Mouse (Mus musculus) liver, embryonic 14.5 days (tissue): ENCODE measurements at regions not wholly inside any gene's neighbourhood (a gene's known extent, or its start where the extent isn't known, plus 50 kb on each side); places are given as distances from the start of the nearest gene placed in this dataset.
A peak's percentile ranks its signal among the peaks of the same experiment; 100 is the strongest.

ENCODE experiments used
- ATAC-seq: fragments of 200-750 bp; cut with Nextera tagmentation; 2 replicates; pipeline ENCODE4 v1.8.0; 2017; ENCODE audit warnings: moderate number of reproducible peaks, mild to moderate bottlenecking, moderate library complexity; ENCODE audit not compliant: insufficient read depth
- DNase-seq, 3 experiments: peaks; one replicate each; pipeline ENCODE4 v3.0.0-alpha.2; 2012 to 2013; ENCODE audit warnings: low read depth in 3 of 3, low spot score in 3 of 3
- H3K27ac ChIP-seq: fragments of 300-500 bp; sonication (generic); 2 replicates; pipeline ENCODE4 v1.5.1; 2014; ENCODE audit warnings: moderate library complexity, mild to moderate bottlenecking, control low read depth, inconsistent platforms
- H3K27me3 ChIP-seq: fragments of 300-500 bp; sonication (generic); 2 replicates; pipeline ENCODE4 v1.6.1; 2014; ENCODE audit warnings: mild to moderate bottlenecking, low read length, moderate library complexity; ENCODE audit not compliant: control insufficient read depth, insufficient read depth
- H3K36me3 ChIP-seq: fragments of 300-500 bp; sonication (generic); replicated peaks from 2 replicates; pipeline ENCODE4 v1.6.1; 2014; ENCODE audit warnings: low read depth; ENCODE audit not compliant: control insufficient read depth, insufficient read depth
- H3K4me1 ChIP-seq, 2 experiments: fragments of 200-500 bp in 1 of 2; fragments of 300-500 bp in 1 of 2; sonication (generic) in 1 of 2; replicated peaks; 2 replicates each; pipeline ENCODE4 v1.6.1; 2012 to 2014; ENCODE audit warnings: antibody characterized with exemption in 1 of 2, inconsistent platforms in 1 of 2, low read length in 1 of 2; ENCODE audit not compliant: control insufficient read depth in 2 of 2, insufficient read depth in 2 of 2
- H3K4me2 ChIP-seq: fragments of 300-500 bp; sonication (generic); 2 replicates; pipeline ENCODE4 v1.6.1; 2014; ENCODE audit warnings: low read depth, mild to moderate bottlenecking, control low read depth, moderate library complexity
- H3K4me3 ChIP-seq, 2 experiments: fragments of 200-500 bp in 1 of 2; fragments of 300-500 bp in 1 of 2; sonication (generic) in 1 of 2; 2 replicates each; pipeline ENCODE4 v1.5.1; 2012 to 2014; ENCODE audit warnings: low read depth in 2 of 2, low read length in 2 of 2, mild to moderate bottlenecking in 2 of 2, control low read depth in 1 of 2, inconsistent platforms in 1 of 2, moderate library complexity in 1 of 2; ENCODE audit not compliant: insufficient read depth in 1 of 2
- H3K9ac ChIP-seq: fragments of 300-500 bp; sonication (generic); replicated peaks from 2 replicates; pipeline ENCODE4 v1.6.1; 2014; ENCODE audit warnings: mild to moderate bottlenecking, control low read depth, moderate library complexity
- H3K9me3 ChIP-seq: fragments of 300-500 bp; sonication (generic); 2 replicates; pipeline ENCODE4 v1.6.1; 2016; ENCODE audit warnings: low read length, mixed read lengths; ENCODE audit not compliant: control insufficient read depth
- CTCF ChIP-seq: IDR thresholded peaks from 2 replicates; pipeline ENCODE4 v1.5.1; 2016; ENCODE audit warnings: antibody characterized with exemption, low read depth, control low read depth
- EP300 ChIP-seq: IDR thresholded peaks from 2 replicates; pipeline ENCODE4 v1.6.1; 2016; ENCODE audit warnings: antibody characterized with exemption, low read depth
- WGBS: fragments of 180-500 bp; shearing (Covaris S2); extraction: QIAGEN DNeasy Blood & Tissue Kit; methylation state at CpG from one replicate; pipeline ENCODE4 v1.1.7; 2014; ENCODE audit not compliant: insufficient replicate concordance; 5-methylcytosine and 5-hydroxymethylcytosine counted together

GRCm38 (mm10) chr13:101863602-101864001, 95.6 kb upstream of the Pik3r1 start:
- ATAC-seq = peak; percentile 88
- H3K4me3 ChIP-seq = no peak overlapping the region
- TF ChIP-seq CTCF (no peak), EP300 (peak; percentile 90)
- peak overlapping the region; percentile 1; the same call in 1 of the 2 replicates for H3K4me2 ChIP-seq
- H3K9ac ChIP-seq = no peak overlapping the region
- peak; percentile 39 to 57 (median 46) for DNase-seq
- H3K27me3 ChIP-seq = no peaks in the 10 kb centered on the region
- WGBS = 14% methylated on average over 2 of the region's 2 CpGs
- H3K9me3 ChIP-seq = no peaks in the 10 kb centered on the region
- H3K36me3 ChIP-seq = no peaks in the 10 kb centered on the region
- H3K27ac ChIP-seq = no peak overlapping the region
- peaks cover 12 to 25% of the 10 kb centered on the region in 2 experiments for H3K4me1 ChIP-seq

- no peak overlapping the region for H3K9ac ChIP-seq
- no peaks in the 10 kb centered on the region for H3K9me3 ChIP-seq
- no peaks in the 10 kb centered on the region for H3K36me3 ChIP-seq
- H3K4me2 ChIP-seq = no peak overlapping the region
- DNase-seq (no peak), ATAC-seq (no peak)
- H3K4me3 ChIP-seq = no peak overlapping the region
- TF ChIP-seq EP300 (no peak), CTCF (no peak)
- no peak overlapping the region for H3K27ac ChIP-seq
- no peaks in the 10 kb centered on the region for H3K27me3 ChIP-seq
- 28% methylated on average over 4 of the region's 4 CpGs for WGBS
- H3K4me1 ChIP-seq = peaks cover 12 to 25% of the 10 kb centered on the region in 2 experiments
Observed at GRCm38 (mm10) chr13:101866843-101867242, 98.8 kb upstream of the Pik3r1 start.

GRCm38 (mm10) chr13:101874761-101875160, 106.7 kb upstream of the Pik3r1 start:
- no peak for ATAC-seq
- H3K9ac ChIP-seq = no peak overlapping the region
- WGBS = 73% methylated on average over 4 of the region's 4 CpGs
- no peaks in the 10 kb centered on the region for H3K36me3 ChIP-seq
- no peak for TF ChIP-seq CTCF
- no peak overlapping the region for H3K4me2 ChIP-seq
- H3K9me3 ChIP-seq = no peaks in the 10 kb centered on the region
- DNase-seq = no peak
- no peak overlapping the region for H3K4me3 ChIP-seq
- no peak overlapping the region for H3K27ac ChIP-seq
- no peaks in the 10 kb centered on the region for H3K27me3 ChIP-seq
- H3K4me1 ChIP-seq = no peaks in the 10 kb centered on the region

GRCm38 (mm10) chr13:101876069-101876468, 108.1 kb upstream of the Pik3r1 start:
- no peaks in the 10 kb centered on the region for H3K36me3 ChIP-seq
- DNase-seq (no peak), ATAC-seq (no peak)
- WGBS = 47% methylated on average over 2 of the region's 2 CpGs
- H3K9me3 ChIP-seq = no peaks in the 10 kb centered on the region
- H3K4me1 ChIP-seq = no peaks in the 10 kb centered on the region
- no peak for TF ChIP-seq EP300
- no peak for TF ChIP-seq CTCF
- H3K9ac ChIP-seq = no peak overlapping the region
- no peak overlapping the region for H3K4me3 ChIP-seq
- no peak overlapping the region for H3K27ac ChIP-seq
- H3K27me3 ChIP-seq = no peaks in the 10 kb centered on the region
- H3K4me2 ChIP-seq = no peak overlapping the region

GRCm38 (mm10) chr13:101876601-101877000, 108.6 kb upstream of the Pik3r1 start:
- DNase-seq = no peak
- no peak overlapping the region for H3K4me3 ChIP-seq

More at GRCm38 (mm10) chr13:101876601-101877000, 108.6 kb upstream of the Pik3r1 start:
- WGBS = 54% methylated on average over 3 of the region's 3 CpGs
- Histone ChIP-seq H3K36me3 (no peaks in the 10 kb centered on the region), H3K4me2 (no peak overlapping the region), H3K9ac (no peak overlapping the region), H3K4me1 (no peaks in the 10 kb centered on the region), H3K9me3 (no peaks in the 10 kb centered on the region), H3K27ac (no peak overlapping the region), H3K27me3 (no peaks in the 10 kb centered on the region)
- no peak for ATAC-seq
- TF ChIP-seq EP300 (no peak), CTCF (no peak)
